Mouse (Mus musculus) CD4-positive helper T cell, adult 2 months (primary cell): ENCODE data around the gene Hba-a1.
A peak's percentile ranks its signal among the peaks of the same experiment; 100 is the strongest.
"Not testable (repeated sequence)": the region's sequence is repeated elsewhere in the genome, so short reads cannot be mapped to it uniquely, and the experiment has no call there.

Experiments used
- DNase-seq: peaks from one replicate; pipeline ENCODE4 v3.0.0-alpha.2; 2012; ENCODE audit warnings: low read depth, missing footprints, low spot score

Gene Hba-a1

DNA sequence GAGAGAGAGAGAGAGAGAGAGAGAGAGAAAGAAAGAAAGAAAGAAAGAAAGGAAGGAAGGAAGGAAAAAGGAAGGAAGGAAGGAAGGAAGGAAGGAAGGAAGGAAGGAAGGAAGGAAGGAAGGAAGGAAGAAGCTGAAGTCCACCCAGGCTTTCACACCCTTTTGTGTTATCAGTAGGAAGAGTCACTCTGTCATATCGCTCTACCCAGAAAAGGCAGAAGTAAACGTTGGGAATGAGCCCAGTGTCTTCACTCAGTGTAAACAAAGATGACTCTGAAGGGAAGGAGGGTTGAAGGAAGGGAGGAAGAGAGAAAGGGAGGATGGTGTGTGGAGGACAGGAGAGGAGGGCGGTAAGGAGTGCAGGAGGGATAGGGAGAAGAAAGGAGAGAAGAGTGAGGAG lies 10.2 kb downstream of the Hba-a1 start:
- not testable (repeated sequence) for DNase-seq

DNA sequence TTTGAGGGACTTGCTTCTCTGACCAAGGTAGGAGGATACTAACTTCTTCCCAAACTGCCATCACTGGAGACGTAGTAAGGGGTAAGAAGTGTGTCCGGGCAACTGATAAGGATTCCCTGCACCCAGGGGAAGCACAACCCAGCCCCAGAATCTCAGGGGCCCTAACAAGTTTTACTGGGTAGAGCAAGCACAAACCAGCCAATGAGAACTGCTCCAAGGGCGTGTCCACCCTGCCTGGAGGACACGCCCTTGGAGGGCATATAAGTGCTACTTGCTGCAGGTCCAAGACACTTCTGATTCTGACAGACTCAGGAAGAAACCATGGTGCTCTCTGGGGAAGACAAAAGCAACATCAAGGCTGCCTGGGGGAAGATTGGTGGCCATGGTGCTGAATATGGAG lies 12.9 kb downstream of the Hba-a1 start, which contains the start of gene Hba-a2:
TSS of gene Hba-a2 (plus strand) at position 287 of the 400 bp plus-strand sequence.
- not testable (repeated sequence) for DNase-seq

DNA sequence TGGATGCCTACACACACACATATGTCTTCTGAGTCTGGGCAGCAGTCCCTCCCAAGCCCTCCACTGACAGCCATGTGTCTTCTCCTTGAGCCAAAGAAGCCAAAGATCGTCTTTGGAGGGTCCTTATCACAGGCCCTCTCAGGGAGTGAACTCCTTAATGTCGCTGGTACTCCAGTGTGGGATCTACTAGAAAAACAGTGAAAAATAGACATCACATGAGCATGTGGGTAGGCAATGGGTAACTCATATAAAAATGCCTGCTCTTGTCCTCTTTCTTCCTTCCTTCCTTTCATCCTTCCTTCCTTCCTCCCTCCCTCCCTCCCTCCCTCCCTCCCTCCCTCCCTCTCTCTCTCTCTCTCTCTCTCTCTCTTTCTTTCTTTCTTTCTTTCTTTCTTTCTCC lies 14.1 kb downstream of the Hba-a1 start:
- DNase-seq = not testable (repeated sequence)

DNA sequence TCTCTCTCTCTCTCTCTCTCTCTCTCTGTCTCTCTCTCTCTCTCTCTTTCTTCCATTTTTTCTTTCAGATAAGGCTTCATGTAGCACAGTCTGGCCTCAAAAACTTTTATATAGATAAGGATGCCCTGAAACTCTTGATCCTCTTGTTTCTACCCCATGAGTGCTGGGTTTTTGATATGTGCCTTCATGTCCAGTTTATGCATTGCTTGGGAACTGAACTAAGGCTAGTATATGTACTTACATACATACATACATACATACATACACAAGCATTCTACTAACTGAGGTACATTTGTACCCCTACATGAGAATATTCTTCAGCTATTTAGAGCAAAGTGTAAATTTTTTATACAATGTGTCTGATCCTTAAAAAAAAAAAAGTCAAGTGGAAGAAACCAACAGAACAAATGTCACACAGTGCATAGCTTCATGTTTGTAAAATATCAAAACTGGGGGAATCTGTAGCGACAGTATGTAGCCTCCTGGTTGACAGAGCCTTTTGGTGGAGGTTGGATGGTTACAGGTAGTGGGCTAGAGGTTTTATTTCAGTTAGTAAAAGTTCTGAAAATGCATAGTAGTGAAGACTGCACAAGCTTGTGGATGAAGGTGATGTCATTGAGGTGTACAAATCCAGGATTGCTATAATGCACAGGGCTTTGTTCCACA lies 14.7 kb downstream of the Hba-a1 start:
- no peak for DNase-seq

GRCm38 (mm10) chr11:32298532-32298918 lies 15.2 kb downstream of the Hba-a1 start:
- DNase-seq = no peak

- DNase-seq = peak; percentile 29
Observed at GRCm38 (mm10) chr11:32299865-32300264, 16.6 kb downstream of the Hba-a1 start, which contains the start of gene Hbq1a. Gene Hbq1a, plus strand, starts transcription at chr11:32300069.

DNA sequence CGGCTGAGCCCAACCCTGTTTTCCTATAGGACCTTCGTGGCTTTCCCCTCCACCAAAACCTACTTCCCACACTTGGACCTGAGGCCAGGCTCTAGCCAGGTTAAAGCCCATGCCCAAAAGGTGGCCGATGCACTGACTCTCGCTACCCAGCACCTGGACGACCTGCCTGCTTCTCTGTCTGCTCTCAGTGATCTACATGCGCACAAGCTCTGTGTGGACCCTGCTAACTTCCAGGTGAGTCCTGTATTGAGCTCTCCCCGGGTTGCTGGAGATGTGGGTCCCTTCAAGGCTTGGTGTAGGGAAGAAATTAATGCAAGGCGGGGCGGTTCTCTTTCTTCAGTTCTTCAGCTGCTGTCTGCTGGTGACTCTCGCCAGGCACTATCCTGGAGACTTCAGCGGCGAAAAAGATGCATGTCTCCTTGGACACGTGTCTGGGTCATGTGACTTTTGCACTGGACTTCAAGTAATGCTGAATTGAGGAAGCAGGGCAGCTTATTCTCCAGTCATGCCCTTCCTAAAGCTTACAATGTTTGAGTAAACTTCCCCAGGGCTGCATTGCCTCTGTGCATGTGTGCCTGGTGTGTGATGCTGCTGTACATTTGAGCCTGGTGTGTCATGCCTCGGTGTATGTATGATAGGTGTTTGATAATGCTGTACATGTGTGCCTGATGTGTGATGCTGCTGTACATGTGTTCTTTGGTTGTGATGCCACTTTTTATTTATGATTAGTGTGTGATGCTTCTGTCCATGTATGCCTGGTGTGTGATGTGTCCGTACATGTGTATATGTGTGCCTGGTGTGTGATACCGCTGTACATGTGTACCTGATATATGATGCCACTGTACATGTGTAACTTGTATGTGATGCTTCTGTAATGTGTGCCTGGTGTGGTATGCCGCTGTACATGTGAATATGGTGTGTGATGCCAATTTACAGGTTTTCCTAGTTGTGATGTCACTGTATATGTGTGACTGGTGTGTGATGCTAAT lies 17.3 kb downstream of the Hba-a1 start:
- DNase-seq = no peak

GRCm38 (mm10) chr11:32301506-32301905 lies 18.2 kb downstream of the Hba-a1 start:
- DNase-seq = no peak

DNA sequence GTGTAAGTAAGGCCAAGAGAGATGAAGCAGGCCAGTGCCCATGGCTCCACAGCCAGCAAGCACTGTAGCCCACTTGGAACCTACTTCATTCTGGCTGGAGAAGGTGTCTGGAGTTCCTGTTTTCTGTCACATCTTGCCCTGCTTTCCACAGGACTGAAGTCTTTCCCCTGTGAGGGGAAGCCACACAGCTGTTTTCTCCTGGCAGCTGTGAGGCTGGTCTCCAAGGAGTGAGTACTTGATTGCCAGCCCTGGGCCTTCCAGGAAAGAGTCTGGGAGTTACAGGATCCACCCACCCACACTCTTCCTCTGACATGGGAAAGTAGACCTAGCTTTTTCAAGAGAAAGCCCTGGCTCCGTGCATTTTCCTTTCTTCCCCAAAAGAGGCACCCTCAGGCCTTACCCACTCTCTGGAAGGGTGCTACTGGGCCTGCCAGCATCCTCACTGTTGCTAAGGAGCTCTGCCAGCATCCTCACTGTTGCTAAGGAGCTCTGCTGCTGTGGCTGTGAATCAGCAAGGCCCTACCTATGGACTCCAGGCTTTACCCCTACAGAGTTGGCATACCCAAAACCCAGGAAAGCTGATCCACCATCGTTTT lies 19.6 kb downstream of the Hba-a1 start:
- no peak for DNase-seq

GRCm38 (mm10) chr11:32303455-32303854 lies 20.1 kb downstream of the Hba-a1 start:
- no peak for DNase-seq

DNA sequence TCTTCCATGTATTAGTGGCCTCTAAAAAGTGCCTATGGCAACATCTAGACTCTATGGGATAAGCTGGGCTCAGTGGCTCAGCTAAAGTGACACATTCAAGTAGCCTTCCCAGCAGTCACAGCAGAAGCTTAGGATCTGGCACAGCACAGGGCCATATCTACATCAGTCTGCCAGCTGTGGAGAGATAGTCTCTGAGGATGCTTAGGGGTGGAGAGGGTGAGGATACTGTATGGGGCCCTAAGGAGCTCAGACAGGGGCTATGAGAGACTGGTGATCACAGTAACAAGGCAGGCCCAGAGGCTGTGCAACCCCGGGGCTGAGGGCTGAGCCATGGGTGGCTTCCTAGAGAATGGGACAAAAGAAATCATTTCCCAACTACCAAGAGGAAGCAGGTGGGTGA lies 23.7 kb downstream of the Hba-a1 start:
- no peak for DNase-seq

DNA sequence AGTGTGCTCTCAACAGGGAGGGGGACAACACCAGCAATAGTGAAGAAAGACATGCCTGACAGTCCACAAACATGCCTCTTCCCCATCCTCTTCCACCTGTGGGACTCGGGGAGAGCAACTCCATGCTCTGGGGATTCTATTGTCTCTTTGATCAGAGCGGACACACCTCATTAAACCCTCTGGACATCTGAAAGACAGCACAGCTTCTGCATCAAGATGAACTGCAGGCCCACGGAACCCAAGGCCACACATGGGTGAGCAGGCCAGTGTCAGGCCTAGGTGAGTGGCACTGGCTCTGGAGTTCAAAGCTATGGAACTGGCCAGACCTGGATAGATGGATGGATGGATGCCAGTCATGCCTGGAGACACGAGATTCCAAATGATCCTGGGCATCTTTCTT lies 26.1 kb downstream of the Hba-a1 start:
- no peak for DNase-seq

DNA sequence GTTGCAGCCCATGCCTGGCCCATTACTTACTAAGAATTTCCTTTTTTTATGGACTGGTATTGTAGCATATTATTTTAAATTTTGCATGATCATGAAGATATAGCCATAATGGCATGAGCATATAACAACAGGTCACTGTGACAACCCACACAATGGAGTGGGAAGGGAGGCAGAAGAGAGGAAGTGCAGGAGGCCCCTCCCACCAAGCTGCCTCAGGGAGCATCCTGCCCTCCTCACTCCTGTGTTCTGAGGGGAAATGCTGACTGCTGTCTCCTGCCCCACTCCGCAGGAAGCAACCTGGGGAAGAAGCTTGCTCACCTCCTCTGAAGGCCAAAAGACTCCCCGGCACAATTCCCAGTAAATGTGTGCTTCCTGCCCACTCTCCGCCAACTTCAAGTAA lies 26.6 kb downstream of the Hba-a1 start:
- DNase-seq = no peak

- no peak for DNase-seq
Observed at GRCm38 (mm10) chr11:32316009-32316408, 32.7 kb downstream of the Hba-a1 start.

GRCm38 (mm10) chr11:32320507-32321195 lies 37.3 kb downstream of the Hba-a1 start:
- no peak for DNase-seq

GRCm38 (mm10) chr11:32321196-32321565 lies 37.9 kb downstream of the Hba-a1 start:
- DNase-seq = peak; percentile 55

- DNase-seq = peak; percentile 82
Observed at GRCm38 (mm10) chr11:32324609-32325008, 41.3 kb downstream of the Hba-a1 start.

- DNase-seq = no peak
Observed at GRCm38 (mm10) chr11:32331075-32331474, 47.8 kb downstream of the Hba-a1 start.

DNA sequence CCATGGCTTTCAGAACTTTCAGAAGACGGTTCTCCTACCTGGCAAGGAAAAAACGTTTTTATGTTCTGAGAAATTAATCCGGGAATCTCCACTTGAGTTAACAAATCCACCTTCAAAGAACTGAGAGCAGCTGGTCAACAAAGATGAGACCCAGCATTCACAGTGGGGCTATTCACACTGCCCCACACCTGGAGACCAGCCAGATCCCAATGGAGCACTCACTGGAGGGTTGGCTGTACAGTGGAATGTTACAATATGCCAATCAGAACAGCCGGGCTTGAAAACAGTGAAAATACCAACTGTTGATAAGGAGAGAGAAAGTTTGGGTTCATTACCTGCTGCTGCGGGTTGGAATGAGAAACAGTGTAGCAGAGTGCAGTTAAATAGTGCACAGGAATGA lies 48.5 kb downstream of the Hba-a1 start:
- no peak for DNase-seq

DNA sequence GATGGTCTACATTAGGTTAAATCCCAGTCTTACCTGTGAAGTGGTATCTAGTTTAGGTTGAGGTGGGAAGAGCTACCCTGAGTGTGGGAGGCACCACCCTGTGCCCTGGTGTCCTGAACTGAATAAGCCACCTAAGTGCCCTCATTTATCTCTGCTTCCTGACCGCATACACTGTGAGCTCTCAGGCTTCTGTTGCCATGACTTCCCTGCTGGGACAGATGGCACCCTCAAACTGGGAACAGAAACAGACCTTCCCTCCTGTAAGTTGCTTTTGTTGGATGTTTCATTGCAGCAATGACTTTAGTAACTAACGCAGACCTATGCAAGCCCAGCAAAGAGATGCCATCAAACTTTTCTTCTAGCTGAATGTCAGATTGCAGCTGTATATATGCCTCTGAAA lies 49.9 kb downstream of the Hba-a1 start:
- no peak for DNase-seq
